Mouse (Mus musculus) hindbrain, embryonic 13.5 days (tissue): ENCODE results near the gene Fut2. TPM values are rescaled to one million over a fixed set of nuclear protein-coding genes. Genes with fewer than 3 reads are reported as not detected.

Experiments used
- ATAC-seq: fragments of 200-750 bp; cut with Nextera tagmentation; 2 replicates; pipeline ENCODE4 v1.8.0; 2017; ENCODE audit warnings: moderate TSS enrichment; ENCODE audit not compliant: low FRiP score
- H3K27ac ChIP-seq: fragments of 300-500 bp; sonication (generic); 2 replicates; pipeline ENCODE4 v1.5.1; 2015; ENCODE audit warnings: inconsistent platforms, mild to moderate bottlenecking, moderate library complexity
- H3K27me3 ChIP-seq: fragments of 300-500 bp; sonication (generic); 2 replicates; pipeline ENCODE4 v1.6.1; 2015; ENCODE audit warnings: mild to moderate bottlenecking, inconsistent platforms
- H3K36me3 ChIP-seq: fragments of 300-500 bp; sonication (generic); 2 replicates; pipeline ENCODE4 v1.6.1; 2015; ENCODE audit warnings: mild to moderate bottlenecking, inconsistent platforms
- H3K4me1 ChIP-seq: fragments of 300-500 bp; sonication (generic); replicated peaks from 2 replicates; pipeline ENCODE4 v1.6.1; 2015; ENCODE audit warnings: inconsistent platforms
- H3K4me2 ChIP-seq: fragments of 300-500 bp; sonication (generic); 2 replicates; pipeline ENCODE4 v1.6.1; 2015; ENCODE audit warnings: inconsistent platforms, mild to moderate bottlenecking, moderate library complexity
- H3K4me3 ChIP-seq: fragments of 300-500 bp; sonication (generic); 2 replicates; pipeline ENCODE4 v1.5.1; 2015; ENCODE audit warnings: mild to moderate bottlenecking, inconsistent platforms
- H3K9ac ChIP-seq: fragments of 300-500 bp; sonication (generic); 2 replicates; pipeline ENCODE4 v1.6.1; 2015; ENCODE audit warnings: mild to moderate bottlenecking, inconsistent platforms
- H3K9me3 ChIP-seq: fragments of 300-500 bp; sonication (generic); 2 replicates; pipeline ENCODE4 v1.6.1; 2016; ENCODE audit warnings: inconsistent platforms
- WGBS: fragments of 180-500 bp; shearing (Covaris S2); methylation state at CpG from one replicate; pipeline ENCODE4 v1.1.7; 2015; 5-methylcytosine and 5-hydroxymethylcytosine counted together
- polyA plus RNA-seq: library from polyadenylated mRNA; unstranded; fragments of >200 nt; fragmentation: Nextera tagmentation; extraction: Ambion mirVana; gene quantifications from 2 replicates; pipeline ENCODE4 v1.2.1, GENCODE M21; 2015

Gene Fut2
- polyA plus RNA-seq, 1 experiment from 2014 or later = 0.09 TPM

GRCm38 (mm10) chr7:45708221-45708761, 42.1 kb upstream of the Fut2 start:
- Histone ChIP-seq H3K9ac (peak overlapping the region; percentile 80; the same call in 1 of the 2 replicates), H3K36me3 (peaks cover 37% of the 10 kb centered on the region), H3K4me2 (peak overlapping the region; percentile 97), H3K9me3 (no peaks in the 10 kb centered on the region), H3K4me3 (no peak overlapping the region), H3K4me1 (peaks cover 72% of the 10 kb centered on the region), H3K27me3 (no peaks in the 10 kb centered on the region), H3K27ac (peak overlapping the region; percentile 56)
- ATAC-seq = no peak
- WGBS = 55% methylated on average over 13 of the region's 13 CpGs

- WGBS = under 1% methylated on average over 27 of the region's 27 CpGs
These were observed 41.3 kb upstream of the Fut2 start for GRCm38 (mm10) chr7:45707375-45707967.

GRCm38 (mm10) chr7:45706721-45707241, 40.6 kb upstream of the Fut2 start:
- Histone ChIP-seq H3K9me3 (no peaks in the 10 kb centered on the region), H3K36me3 (peaks cover 22% of the 10 kb centered on the region), H3K27me3 (0 out of 2 replicates have a peak, but pooled peaks cover under 1% of the 10 kb centered on the region), H3K4me3 (peak overlapping the region; percentile 58), H3K4me1 (peaks cover 79% of the 10 kb centered on the region), H3K4me2 (peak overlapping the region; percentile 97), H3K9ac (peak overlapping the region; percentile 80), H3K27ac (peak overlapping the region; percentile 74)
- under 1% methylated on average over 40 of the region's 45 CpGs for WGBS
- ATAC-seq = no peak

More at GRCm38 (mm10) chr7:45707375-45707967, 41.3 kb upstream of the Fut2 start:
- H3K4me1 ChIP-seq = peaks cover 77% of the 10 kb centered on the region
- ATAC-seq = no peak
- H3K36me3 ChIP-seq = peaks cover 28% of the 10 kb centered on the region
- H3K27me3 ChIP-seq = no peaks in the 10 kb centered on the region
- H3K9me3 ChIP-seq = no peaks in the 10 kb centered on the region
- H3K4me2 ChIP-seq = peak overlapping the region; percentile 97
- peak overlapping the region; percentile 58 for H3K4me3 ChIP-seq
- H3K27ac ChIP-seq = peak overlapping the region; percentile 74
- H3K9ac ChIP-seq = peak overlapping the region; percentile 80

DNA sequence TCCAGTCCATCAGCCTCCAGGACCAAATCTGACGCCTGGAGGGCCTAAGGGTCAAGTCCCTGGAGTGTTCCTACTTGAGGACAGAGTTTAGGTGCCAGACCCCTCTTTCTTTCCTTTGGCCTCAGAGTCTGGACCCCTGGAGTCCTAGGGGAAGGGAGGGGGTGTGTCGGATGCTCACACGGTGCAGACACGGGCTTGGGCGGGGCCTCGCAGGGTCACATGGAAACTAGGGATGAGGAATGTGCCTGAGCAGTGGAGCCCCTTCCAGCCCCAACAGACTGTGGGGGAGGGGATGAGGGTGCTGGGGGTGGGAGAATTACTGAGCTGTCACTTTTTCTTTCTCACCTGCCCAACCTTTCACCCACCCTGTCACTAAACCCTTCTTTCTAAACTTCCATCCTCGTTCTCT, 39.7 kb upstream of the Fut2 start:
- ATAC-seq = no peak
- peak overlapping the region; percentile 80 for H3K9ac ChIP-seq
- 0 out of 2 replicates have a peak, but pooled peaks cover 3% of the 10 kb centered on the region for H3K27me3 ChIP-seq
- no peaks in the 10 kb centered on the region for H3K9me3 ChIP-seq
- peak overlapping the region; percentile 97 for H3K4me2 ChIP-seq
- WGBS = 2% methylated on average over 7 of the region's 7 CpGs
- peaks cover 13% of the 10 kb centered on the region for H3K36me3 ChIP-seq
- H3K4me3 ChIP-seq = peak overlapping the region; percentile 58
- H3K4me1 ChIP-seq = peaks cover 88% of the 10 kb centered on the region
- H3K27ac ChIP-seq = 0 out of 2 replicates have a peak overlapping the region, but pooled peaks have one; percentile 74

DNA sequence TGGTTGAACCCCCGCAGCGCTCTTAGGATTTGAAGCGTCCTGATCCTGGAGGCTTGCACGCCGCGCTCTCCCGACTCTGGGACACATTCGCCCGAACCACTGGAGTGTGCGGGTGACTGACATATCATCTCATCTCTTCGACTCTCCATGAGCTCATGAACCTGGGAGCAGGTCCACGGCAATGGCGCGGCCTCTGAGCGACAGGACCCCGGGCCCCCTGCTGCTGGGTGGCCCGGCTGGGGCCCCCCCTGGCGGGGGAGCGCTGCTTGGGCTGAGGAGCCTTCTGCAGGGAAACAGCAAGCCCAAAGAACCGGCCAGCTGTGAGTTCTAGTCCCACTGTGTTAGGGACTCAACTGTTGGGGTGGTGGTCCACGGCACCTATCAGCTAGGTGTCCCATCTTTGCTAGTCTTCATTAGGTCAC, 39.3 kb upstream of the Fut2 start:
- Histone ChIP-seq H3K36me3 (peaks cover 8% of the 10 kb centered on the region), H3K27ac (peak overlapping the region; percentile 72), H3K4me3 (peak overlapping the region; percentile 58), H3K4me1 (peaks cover 88% of the 10 kb centered on the region), H3K27me3 (0 out of 2 replicates have a peak, but pooled peaks cover 3% of the 10 kb centered on the region), H3K4me2 (peak overlapping the region; percentile 97), H3K9me3 (no peaks in the 10 kb centered on the region), H3K9ac (peak overlapping the region; percentile 80)
- ATAC-seq = no peak
- WGBS = under 1% methylated on average over 21 of the region's 21 CpGs

- peaks cover 88% of the 10 kb centered on the region for H3K4me1 ChIP-seq
- WGBS = under 1% methylated on average over 36 of the region's 36 CpGs
- peak within 1 kb of the TSS; percentile 94 for H3K27ac ChIP-seq
- peak within 1 kb of the TSS; percentile 58 for H3K4me3 ChIP-seq
- H3K27me3 ChIP-seq = 0 out of 2 replicates have a peak, but pooled peaks cover 6% of the 10 kb centered on the region
- peak; percentile 82 for ATAC-seq
- peak within 1 kb of the TSS; percentile 80 for H3K9ac ChIP-seq
- H3K9me3 ChIP-seq = no peaks in the 10 kb centered on the region
- peak within 1 kb of the TSS; percentile 97 for H3K4me2 ChIP-seq
- H3K36me3 ChIP-seq = peaks cover 3% of the 10 kb centered on the region; the same call in 1 of the 2 replicates
These were observed 38.7 kb upstream of the Fut2 start, which contains the start of gene Dbp for GRCm38 (mm10) chr7:45704730-45705442. Gene Dbp (plus strand): TSS chr7:45705088.

DNA sequence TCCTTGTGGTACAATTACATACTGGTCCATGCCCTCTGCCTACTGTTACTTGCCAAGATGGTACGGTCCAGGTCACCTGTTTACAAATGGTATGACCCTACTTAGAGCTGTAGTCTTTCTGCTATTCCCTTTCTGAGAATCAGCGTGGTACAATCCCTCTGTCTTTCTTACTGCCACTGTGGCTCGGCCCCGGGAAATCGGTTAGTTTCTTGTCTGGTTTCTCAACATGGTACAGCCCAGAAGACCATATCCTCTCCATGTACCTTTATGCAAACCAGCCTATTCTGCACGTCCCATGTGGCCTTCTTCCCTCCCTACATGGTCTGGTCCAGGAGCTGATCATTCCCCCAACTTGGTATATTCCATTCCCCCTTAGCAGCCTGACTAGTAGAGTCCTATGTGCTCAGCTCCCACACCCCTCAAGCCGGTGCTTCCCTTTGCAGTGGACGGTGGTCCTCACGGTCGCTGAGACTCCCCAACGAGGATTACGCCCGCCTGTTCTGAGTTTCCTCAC, 37.9 kb upstream of the Fut2 start:
- peak overlapping the region; percentile 94 for H3K27ac ChIP-seq
- H3K4me2 ChIP-seq = peak overlapping the region; percentile 97
- H3K36me3 ChIP-seq = no peaks in the 10 kb centered on the region
- peak; percentile 57 for ATAC-seq
- peak overlapping the region; percentile 58 for H3K4me3 ChIP-seq
- peaks cover 11% of the 10 kb centered on the region for H3K27me3 ChIP-seq
- H3K4me1 ChIP-seq = peaks cover 88% of the 10 kb centered on the region
- H3K9ac ChIP-seq = peak overlapping the region; percentile 71
- WGBS = under 1% methylated on average over 13 of the region's 13 CpGs
- H3K9me3 ChIP-seq = no peaks in the 10 kb centered on the region

- Histone ChIP-seq H3K9ac (peak overlapping the region; percentile 71), H3K4me2 (peak overlapping the region; percentile 97), H3K4me1 (peaks cover 84% of the 10 kb centered on the region), H3K27me3 (peaks cover 16% of the 10 kb centered on the region), H3K4me3 (peak overlapping the region; percentile 58), H3K9me3 (no peaks in the 10 kb centered on the region), H3K27ac (peak overlapping the region; percentile 94), H3K36me3 (no peaks in the 10 kb centered on the region)
- 38% methylated on average over 12 of the region's 12 CpGs for WGBS
- no peak; the same call in 1 of the 2 replicates for ATAC-seq
These were observed 37.4 kb upstream of the Fut2 start for GRCm38 (mm10) chr7:45703521-45704033.

DNA sequence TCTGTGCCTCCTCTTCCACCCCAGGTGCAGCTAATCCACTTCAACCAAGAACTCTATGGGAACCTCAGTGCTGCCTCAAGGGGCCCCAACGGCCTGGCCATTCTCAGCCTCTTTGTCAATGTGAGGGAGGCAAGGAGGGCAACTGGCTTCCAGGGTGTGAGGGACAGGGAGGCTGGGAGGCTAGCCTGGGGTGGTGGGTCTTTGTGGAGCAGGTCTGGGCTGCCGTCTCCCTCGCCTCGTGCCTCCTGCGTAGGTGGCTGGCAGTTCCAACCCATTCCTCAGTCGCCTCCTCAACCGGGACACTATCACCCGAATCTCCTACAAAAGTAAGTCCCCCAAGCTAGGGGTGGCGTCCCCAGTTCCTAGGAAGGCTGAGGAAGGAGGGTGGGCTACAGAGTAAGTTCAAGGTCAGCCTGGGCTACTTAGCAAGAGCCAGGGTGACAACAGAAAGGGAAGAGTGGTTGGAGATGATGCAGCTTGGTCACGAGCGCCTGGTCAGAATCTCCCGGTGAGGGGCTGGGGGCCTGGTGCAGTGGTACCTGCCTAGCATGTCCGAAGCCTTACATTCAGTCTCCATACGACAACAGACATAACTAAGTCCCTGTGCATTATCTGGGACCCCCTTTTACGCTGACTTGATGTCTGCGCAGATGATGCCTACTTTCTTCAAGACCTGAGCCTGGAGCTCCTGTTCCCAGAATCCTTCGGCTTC, 36.8 kb upstream of the Fut2 start:
- Histone ChIP-seq H3K27ac (peak overlapping the region; percentile 94), H3K9me3 (no peaks in the 10 kb centered on the region), H3K4me3 (peak overlapping the region; percentile 58), H3K9ac (peak overlapping the region; percentile 71), H3K4me1 (peaks cover 77% of the 10 kb centered on the region), H3K27me3 (peaks cover 21% of the 10 kb centered on the region), H3K36me3 (no peaks in the 10 kb centered on the region), H3K4me2 (peak overlapping the region; percentile 97)
- no peak for ATAC-seq
- 89% methylated on average over 17 of the region's 17 CpGs for WGBS

- peaks cover 24% of the 10 kb centered on the region for H3K27me3 ChIP-seq
- ATAC-seq = no peak
- no peaks in the 10 kb centered on the region for H3K9me3 ChIP-seq
- no peaks in the 10 kb centered on the region for H3K36me3 ChIP-seq
- no peak overlapping the region; the same call in 1 of the 2 replicates for H3K4me3 ChIP-seq
- H3K4me1 ChIP-seq = peaks cover 71% of the 10 kb centered on the region
- H3K4me2 ChIP-seq = 0 out of 2 replicates have a peak overlapping the region, but pooled peaks have one; percentile 4
- H3K9ac ChIP-seq = 0 out of 2 replicates have a peak overlapping the region, but pooled peaks have one; percentile 71
- H3K27ac ChIP-seq = no peak overlapping the region
- WGBS = 92% methylated on average over 11 of the region's 11 CpGs
These were observed 36.1 kb upstream of the Fut2 start for GRCm38 (mm10) chr7:45702316-45702715.

DNA sequence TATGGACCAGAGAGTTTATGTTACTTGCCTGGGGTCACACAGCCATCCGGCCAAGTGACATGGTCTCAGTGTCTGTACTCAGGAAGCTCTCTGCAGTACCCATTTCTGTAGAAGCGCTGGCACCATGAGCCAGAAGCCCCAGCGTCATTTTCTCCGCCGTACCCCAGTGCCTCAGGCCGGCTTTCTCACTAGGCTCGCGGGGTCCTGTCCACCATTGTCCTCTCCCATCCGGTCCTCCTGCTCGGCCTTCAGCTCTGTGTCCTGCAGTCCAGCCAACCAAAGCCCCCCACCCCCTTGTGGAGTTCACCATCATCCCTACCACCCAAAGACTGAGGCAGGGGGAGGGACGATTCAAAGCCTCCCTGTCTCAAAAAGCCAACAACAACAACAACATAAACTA, 35.4 kb upstream of the Fut2 start:
- 0 out of 2 replicates have a peak overlapping the region, but pooled peaks have one; percentile 25 for H3K9ac ChIP-seq

More for the DNA sequence above, 35.4 kb upstream of the Fut2 start:
- H3K27ac ChIP-seq = no peak overlapping the region
- H3K4me3 ChIP-seq = peak overlapping the region; percentile 54
- no peaks in the 10 kb centered on the region for H3K9me3 ChIP-seq
- ATAC-seq = no peak
- H3K4me2 ChIP-seq = peak overlapping the region; percentile 94
- peaks cover 24% of the 10 kb centered on the region for H3K27me3 ChIP-seq
- H3K4me1 ChIP-seq = peaks cover 64% of the 10 kb centered on the region
- H3K36me3 ChIP-seq = no peaks in the 10 kb centered on the region
- 92% methylated on average over 11 of the region's 11 CpGs for WGBS
